Mouse (Mus musculus) lung, adult 2 months (tissue): ENCODE measurements at regions not wholly inside any gene's neighbourhood (a gene's known extent, or its start where the extent isn't known, plus 50 kb on each side); places are given as distances from the start of the nearest gene placed in this dataset.

Experiments used
- CTCF ChIP-seq: fragments of 200-500 bp; IDR thresholded peaks from 2 replicates; pipeline ENCODE4 v1.5.1; 2011; ENCODE audit warnings: mild to moderate bottlenecking, low read length, control low read depth; ENCODE audit not compliant: insufficient read depth
- POLR2A ChIP-seq: fragments of 200-500 bp; IDR thresholded peaks from 2 replicates; pipeline ENCODE4 v1.6.1; 2011; ENCODE audit warnings: low read depth, mild to moderate bottlenecking, control low read depth, low read length, borderline replicate concordance; ENCODE audit errors: extremely low read depth

DNA sequence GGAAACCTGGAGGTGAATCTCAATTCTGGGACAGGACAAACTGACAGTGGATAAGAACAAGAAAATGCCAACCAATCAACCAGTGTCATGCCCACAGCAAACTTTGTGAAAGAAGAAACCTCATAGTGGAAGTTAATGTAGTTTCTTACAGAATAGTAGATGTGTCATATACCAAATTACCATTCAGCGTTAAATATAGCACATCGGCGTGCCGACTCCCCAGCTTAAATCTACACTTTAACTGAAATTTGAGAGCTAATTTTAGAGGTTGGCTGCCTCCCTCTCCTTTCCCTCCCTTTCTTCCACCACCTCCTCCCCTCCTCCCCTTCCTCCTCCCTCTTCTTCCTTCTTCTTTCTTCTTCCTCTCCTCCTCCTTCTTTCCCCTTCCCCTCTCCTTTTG, 197.2 kb downstream of the Satb1 start:
- TF ChIP-seq CTCF, result no peak
- no peak for TF ChIP-seq POLR2A
